Mouse (Mus musculus) stomach, postnatal 0 days (tissue): ENCODE measurements at regions not wholly inside any gene's neighbourhood (a gene's known extent, or its start where the extent isn't known, plus 50 kb on each side); places are given as distances from the start of the nearest gene placed in this dataset.

Source experiments
- ATAC-seq: fragments of 200-750 bp; cut with Nextera tagmentation; 2 replicates; pipeline ENCODE4 v1.8.0; 2017; ENCODE audit not compliant: low FRiP score, low TSS enrichment
- DNase-seq: peaks from one replicate; pipeline ENCODE4 v3.0.0-alpha.2; 2016; ENCODE audit warnings: low spot score
- H3K27ac ChIP-seq: fragments of 300-500 bp; sonication (generic); replicated peaks from 2 replicates; pipeline ENCODE4 v1.5.1; 2014; ENCODE audit warnings: mild to moderate bottlenecking, control low read depth
- H3K27me3 ChIP-seq: fragments of 300-500 bp; sonication (generic); 2 replicates; pipeline ENCODE4 v1.6.1; 2014; ENCODE audit warnings: low read length; ENCODE audit not compliant: control insufficient read depth, insufficient read depth
- H3K36me3 ChIP-seq: fragments of 300-500 bp; sonication (generic); 2 replicates; pipeline ENCODE4 v1.6.1; 2014; ENCODE audit warnings: low read length, mixed read lengths; ENCODE audit not compliant: control insufficient read depth, insufficient read depth
- H3K4me1 ChIP-seq: fragments of 300-500 bp; sonication (generic); replicated peaks from 2 replicates; pipeline ENCODE4 v1.6.1; 2014; ENCODE audit warnings: antibody characterized with exemption; ENCODE audit not compliant: control insufficient read depth, insufficient read depth
- H3K4me2 ChIP-seq: fragments of 300-500 bp; sonication (generic); replicated peaks from 2 replicates; pipeline ENCODE4 v1.6.1; 2014; ENCODE audit warnings: low read depth, mild to moderate bottlenecking, control low read depth, moderate library complexity
- H3K4me3 ChIP-seq: fragments of 300-500 bp; sonication (generic); 2 replicates; pipeline ENCODE4 v1.5.1; 2014; ENCODE audit warnings: low read depth, low read length, control low read depth
- H3K9ac ChIP-seq: fragments of 300-500 bp; sonication (generic); 2 replicates; pipeline ENCODE4 v1.6.1; 2014; ENCODE audit warnings: mild to moderate bottlenecking, low read length, control low read depth, mixed read lengths
- H3K9me3 ChIP-seq: fragments of 300-500 bp; sonication (generic); 2 replicates; pipeline ENCODE4 v1.6.1; 2016; ENCODE audit warnings: low read length; ENCODE audit not compliant: control insufficient read depth
- CTCF ChIP-seq: IDR thresholded peaks from 2 replicates; pipeline ENCODE4 v1.5.1; 2016; ENCODE audit warnings: antibody characterized with exemption, low read depth, mild to moderate bottlenecking, moderate library complexity
- EP300 ChIP-seq: optimal IDR thresholded peaks from 2 replicates; pipeline ENCODE3; 2016; ENCODE audit warnings: antibody characterized with exemption
- WGBS: fragments of 180-500 bp; shearing (Covaris S2); extraction: QIAGEN DNeasy Blood & Tissue Kit; methylation state at CpG from one replicate; pipeline ENCODE4 v1.1.7; 2014; 5-methylcytosine and 5-hydroxymethylcytosine counted together

GRCm38 (mm10) chr9:69705942-69706341 is 54.8 kb downstream of the Foxb1 start:
- 83% methylated on average over 8 of the region's 8 CpGs for WGBS
- Histone ChIP-seq H3K27ac (no peak overlapping the region), H3K4me1 (no peaks in the 10 kb centered on the region), H3K4me2 (no peak overlapping the region), H3K36me3 (no peaks in the 10 kb centered on the region), H3K9ac (no peak overlapping the region), H3K27me3 (no peaks in the 10 kb centered on the region), H3K9me3 (no peaks in the 10 kb centered on the region), H3K4me3 (no peak overlapping the region)
- ATAC-seq (no peak), DNase-seq (no peak)
- TF ChIP-seq EP300: no peak
- TF ChIP-seq CTCF: no peak

- H3K27me3 ChIP-seq: no peaks in the 10 kb centered on the region
- no peak overlapping the region for H3K4me3 ChIP-seq
- no peak overlapping the region for H3K4me2 ChIP-seq
- no peak overlapping the region for H3K9ac ChIP-seq
- no peak overlapping the region for H3K27ac ChIP-seq
- H3K36me3 ChIP-seq: no peaks in the 10 kb centered on the region
- TF ChIP-seq EP300: no peak
- no peak for TF ChIP-seq CTCF
- ATAC-seq: no peak
- no peak for DNase-seq
- WGBS: 56% methylated on average over 4 of the region's 4 CpGs
- no peaks in the 10 kb centered on the region for H3K4me1 ChIP-seq
- H3K9me3 ChIP-seq: no peaks in the 10 kb centered on the region
Measured at GRCm38 (mm10) chr9:69705071-69705470, 55.7 kb downstream of the Foxb1 start.

GRCm38 (mm10) chr9:69703731-69704130 is 57.0 kb downstream of the Foxb1 start:
- H3K27me3 ChIP-seq: no peaks in the 10 kb centered on the region
- no peak overlapping the region for H3K9ac ChIP-seq
- no peak overlapping the region for H3K27ac ChIP-seq
- ATAC-seq (peak; percentile 73), DNase-seq (peak; percentile 38)
- H3K4me3 ChIP-seq: no peak overlapping the region
- H3K4me1 ChIP-seq: no peaks in the 10 kb centered on the region
- H3K36me3 ChIP-seq: no peaks in the 10 kb centered on the region
- no peak overlapping the region; the same call in 1 of the 2 replicates for H3K4me2 ChIP-seq
- 56% methylated on average over 7 of the region's 7 CpGs for WGBS
- no peak for TF ChIP-seq EP300
- 0 out of 2 replicates have a peak, but pooled peaks have one; percentile 11 for TF ChIP-seq CTCF
- no peaks in the 10 kb centered on the region for H3K9me3 ChIP-seq

GRCm38 (mm10) chr9:69702156-69702928 is 58.4 kb downstream of the Foxb1 start:
- no peak for ATAC-seq
- H3K9me3 ChIP-seq: no peaks in the 10 kb centered on the region

GRCm38 (mm10) chr9:69700696-69701095 is 60.0 kb downstream of the Foxb1 start:
- Histone ChIP-seq H3K9me3 (no peaks in the 10 kb centered on the region), H3K4me2 (no peak overlapping the region), H3K27me3 (no peaks in the 10 kb centered on the region), H3K4me3 (no peak overlapping the region), H3K4me1 (no peaks in the 10 kb centered on the region), H3K36me3 (no peaks in the 10 kb centered on the region), H3K27ac (no peak overlapping the region), H3K9ac (no peak overlapping the region)
- TF ChIP-seq CTCF: no peak
- TF ChIP-seq EP300: no peak
- ATAC-seq (no peak), DNase-seq (no peak)
- WGBS: 82% methylated on average over 9 of the region's 9 CpGs

More at GRCm38 (mm10) chr9:69702156-69702928, 58.4 kb downstream of the Foxb1 start:
- H3K4me1 ChIP-seq: no peaks in the 10 kb centered on the region
- H3K27me3 ChIP-seq: no peaks in the 10 kb centered on the region
- no peak for DNase-seq
- no peak overlapping the region for H3K27ac ChIP-seq
- no peaks in the 10 kb centered on the region for H3K36me3 ChIP-seq
- no peak overlapping the region for H3K4me3 ChIP-seq
- no peak overlapping the region for H3K4me2 ChIP-seq
- TF ChIP-seq EP300 (no peak), CTCF (no peak)
- H3K9ac ChIP-seq: no peak overlapping the region
- WGBS: 84% methylated on average over 8 of the region's 8 CpGs

- Histone ChIP-seq H3K27me3 (no peaks in the 10 kb centered on the region), H3K4me3 (no peak overlapping the region), H3K9ac (no peak overlapping the region), H3K9me3 (no peaks in the 10 kb centered on the region), H3K4me2 (no peak overlapping the region), H3K36me3 (no peaks in the 10 kb centered on the region), H3K27ac (no peak overlapping the region), H3K4me1 (no peaks in the 10 kb centered on the region)
- 59% methylated on average over 3 of the region's 3 CpGs for WGBS
- no peak for DNase-seq
- TF ChIP-seq EP300 (no peak), CTCF (no peak)
- no peak for ATAC-seq
Measured at GRCm38 (mm10) chr9:69691756-69692155, 69.0 kb downstream of the Foxb1 start.
